Mouse (Mus musculus): ENCODE results near the gene Synj2. TPM values are rescaled to one million over a fixed set of nuclear protein-coding genes. Genes with fewer than 3 reads are reported as not detected.

The Synj2 gene
- 3.7 to 5.8 TPM (median 5.4 TPM) in 4 replicates for total RNA-seq (2023)

GRCm38 (mm10) chr17:5941230-5942043 is at the start of gene Synj2:
Gene Synj2 (plus strand): TSS chr17:5941280.

GRCm38 (mm10) chr17:6079287-6080122 is 138.4 kb downstream of the Synj2 start, which contains the start of the genes Serac1 and Gtf2h5:
Gene Serac1 (minus strand): TSS chr17:6079741.
Gene Gtf2h5 (plus strand): TSS chr17:6079786.

Other genes with a start within 250 kb of the Synj2 start
- gene Snx9, start 100.0 kb upstream of the Synj2 start, total RNA-seq (2023): 119 to 122 TPM (median 121 TPM) in 4 replicates
- 8.0 to 13.8 TPM (median 9.3 TPM) in 4 replicates for gene Serac1, start 138.5 kb downstream of the Synj2 start, total RNA-seq (2023)
- 58.7 to 62.8 TPM (median 59.2 TPM) in 4 replicates for gene Gtf2h5, start 138.5 kb downstream of the Synj2 start, total RNA-seq (2023)
- gene Tulp4, start 165.2 kb downstream of the Synj2 start, total RNA-seq (2023): 65.8 to 72.6 TPM (median 68.2 TPM) in 4 replicates

All from B cell, adult 62 days (primary cell).